Mouse (Mus musculus) liver, adult 2 months (tissue): ENCODE measurements around the gene Pygb. TPM values are rescaled to one million over a fixed set of nuclear protein-coding genes. Genes with fewer than 3 reads are reported as not detected.
A peak's percentile ranks its signal among the peaks of the same experiment; 100 is the strongest.

Source experiments
- DNase-seq: peaks from one replicate; pipeline ENCODE4 v3.0.0-alpha.2; 2011; ENCODE audit warnings: low read depth, low spot score; ENCODE audit errors: extremely low read depth
- H3K27ac ChIP-seq: fragments of 200-500 bp; replicated peaks from 2 replicates; pipeline ENCODE4 v1.5.1; 2012; ENCODE audit warnings: low read depth, mild to moderate bottlenecking, control low read depth, inconsistent platforms, low read length; ENCODE audit not compliant: insufficient read depth
- H3K27me3 ChIP-seq: fragments of 200-500 bp; 2 replicates; pipeline ENCODE4 v1.6.1; 2012; ENCODE audit warnings: mild to moderate bottlenecking, moderate library complexity, low read length, inconsistent platforms; ENCODE audit not compliant: control insufficient read depth, insufficient read depth
- H3K36me3 ChIP-seq: fragments of 200-500 bp; 2 replicates; pipeline ENCODE4 v1.6.1; 2012; ENCODE audit warnings: low read length, inconsistent platforms; ENCODE audit not compliant: control insufficient read depth, insufficient read depth
- H3K4me1 ChIP-seq: fragments of 200-500 bp; 2 replicates; pipeline ENCODE4 v1.6.1; 2011; ENCODE audit warnings: low read length; ENCODE audit not compliant: control insufficient read depth, insufficient read depth
- H3K4me3 ChIP-seq: fragments of 200-500 bp; 2 replicates; pipeline ENCODE4 v1.5.1; 2011; ENCODE audit warnings: low read depth, mild to moderate bottlenecking, control low read depth, low read length, moderate library complexity; ENCODE audit not compliant: insufficient read depth
- H3K79me2 ChIP-seq: fragments of 200-500 bp; 2 replicates; pipeline ENCODE4 v1.6.1; 2012; ENCODE audit warnings: inconsistent platforms, mild to moderate bottlenecking, low read length, moderate library complexity; ENCODE audit not compliant: control insufficient read depth, insufficient read depth
- H3K9ac ChIP-seq: fragments of 200-500 bp; 2 replicates; pipeline ENCODE4 v1.6.1; 2012; ENCODE audit warnings: low read depth, mild to moderate bottlenecking, control low read depth, inconsistent platforms, low read length
- CTCF ChIP-seq: fragments of 200-500 bp; IDR thresholded peaks from 2 replicates; pipeline ENCODE4 v1.5.1; 2011; ENCODE audit warnings: low read depth, low read length, control low read depth
- POLR2A ChIP-seq: fragments of 200-500 bp; IDR thresholded peaks from 2 replicates; pipeline ENCODE4 v1.6.1; 2011; ENCODE audit warnings: low read length, control low read depth; ENCODE audit not compliant: insufficient read depth; ENCODE audit errors: extremely low read depth
- WGBS: fragments of 180-500 bp; shearing (Covaris S2); methylation state at CpG from one replicate; pipeline ENCODE4 v1.1.7; 2018; 5-methylcytosine and 5-hydroxymethylcytosine counted together
- polyA plus RNA-seq: library from polyadenylated mRNA; depleted of rRNA; stranded (reverse); fragments of >200 nt; gene quantifications from 2 replicates; pipeline ENCODE4 v1.2.3, GENCODE M21; 2012
- total RNA-seq: library from RNA; depleted of rRNA; stranded (reverse); fragments of >200 nt; gene quantifications from 2 replicates; pipeline ENCODE4 v1.2.3, GENCODE M21; 2014

Gene Pygb
- total and polyA plus RNA-seq, 2 experiments, result 3.3 to 4.8 TPM

- no peak for TF ChIP-seq POLR2A
- TF ChIP-seq CTCF, result 0 out of 2 replicates have a peak, but pooled peaks have one; percentile 10
- H3K27ac ChIP-seq, result no peak overlapping the region
- H3K27me3 ChIP-seq, result no peaks in the 10 kb centered on the region
- H3K4me1 ChIP-seq, result no peaks in the 10 kb centered on the region
- H3K79me2 ChIP-seq, result no peaks in the 10 kb centered on the region
- no peak for DNase-seq
- WGBS, result 82% methylated on average over 4 of the region's 4 CpGs
- peaks cover 5% of the 10 kb centered on the region; the same call in 1 of the 2 replicates for H3K36me3 ChIP-seq
- H3K4me3 ChIP-seq, result no peak overlapping the region
- no peak overlapping the region for H3K9ac ChIP-seq
These were observed 42.1 kb downstream of the Pygb start for GRCm38 (mm10) chr2:150828654-150829053.

GRCm38 (mm10) chr2:150830011-150830410 lies 43.5 kb downstream of the Pygb start:
- no peaks in the 10 kb centered on the region for H3K79me2 ChIP-seq
- no peak for DNase-seq
- no peak overlapping the region for H3K4me3 ChIP-seq
- no peak overlapping the region for H3K9ac ChIP-seq
- no peaks in the 10 kb centered on the region for H3K27me3 ChIP-seq
- H3K4me1 ChIP-seq, result no peaks in the 10 kb centered on the region
- H3K27ac ChIP-seq, result no peak overlapping the region
- TF ChIP-seq CTCF, result no peak
- TF ChIP-seq POLR2A, result no peak
- peaks cover 2% of the 10 kb centered on the region; the same call in 1 of the 2 replicates for H3K36me3 ChIP-seq
- WGBS, result 96% methylated on average over 2 of the region's 2 CpGs

- no peak overlapping the region for H3K4me3 ChIP-seq
- H3K27me3 ChIP-seq, result no peaks in the 10 kb centered on the region
- peak; percentile 18 for DNase-seq
- H3K36me3 ChIP-seq, result peaks cover 3% of the 10 kb centered on the region; the same call in 1 of the 2 replicates
- H3K9ac ChIP-seq, result no peak overlapping the region
- peak overlapping the region; percentile 34; the same call in 1 of the 2 replicates for H3K27ac ChIP-seq
- 83% methylated on average over 3 of the region's 3 CpGs for WGBS
- TF ChIP-seq POLR2A, result no peak
- no peaks in the 10 kb centered on the region for H3K4me1 ChIP-seq
- no peaks in the 10 kb centered on the region for H3K79me2 ChIP-seq
These were observed 44.4 kb downstream of the Pygb start for GRCm38 (mm10) chr2:150830911-150831441.

GRCm38 (mm10) chr2:150832029-150832428 lies 45.5 kb downstream of the Pygb start:
- no peak overlapping the region for H3K4me3 ChIP-seq
- H3K79me2 ChIP-seq, result no peaks in the 10 kb centered on the region
- H3K36me3 ChIP-seq, result peaks cover 5% of the 10 kb centered on the region; the same call in 1 of the 2 replicates
- H3K4me1 ChIP-seq, result no peaks in the 10 kb centered on the region
- no peaks in the 10 kb centered on the region for H3K27me3 ChIP-seq
- DNase-seq, result no peak
- no peak overlapping the region for H3K27ac ChIP-seq
- WGBS, result 92% methylated on average over 7 of the region's 7 CpGs
- no peak overlapping the region for H3K9ac ChIP-seq
- TF ChIP-seq CTCF, result no peak
- TF ChIP-seq POLR2A, result no peak

- Histone ChIP-seq H3K27ac (no peak overlapping the region), H3K4me1 (no peaks in the 10 kb centered on the region), H3K27me3 (no peaks in the 10 kb centered on the region), H3K79me2 (no peaks in the 10 kb centered on the region), H3K36me3 (peaks cover 3% of the 10 kb centered on the region; the same call in 1 of the 2 replicates), H3K4me3 (no peak overlapping the region), H3K9ac (no peak overlapping the region)
- TF ChIP-seq CTCF (no peak), POLR2A (no peak)
- WGBS, result 88% methylated on average over 7 of the region's 7 CpGs
- DNase-seq, result no peak
These were observed 48.1 kb downstream of the Pygb start for GRCm38 (mm10) chr2:150834616-150835015.

GRCm38 (mm10) chr2:150835975-150836374 lies 49.4 kb downstream of the Pygb start:
- Histone ChIP-seq H3K9ac (no peak overlapping the region), H3K36me3 (peaks cover 3% of the 10 kb centered on the region; the same call in 1 of the 2 replicates), H3K79me2 (no peaks in the 10 kb centered on the region), H3K4me1 (no peaks in the 10 kb centered on the region), H3K27ac (no peak overlapping the region), H3K4me3 (no peak overlapping the region), H3K27me3 (no peaks in the 10 kb centered on the region)
- WGBS, result 89% methylated on average over 4 of the region's 4 CpGs
- TF ChIP-seq CTCF, result no peak
- TF ChIP-seq POLR2A, result no peak
- DNase-seq, result no peak
